Mouse (Mus musculus): ENCODE results near the gene Ndufaf3.

The Ndufaf3 gene

GRCm38 (mm10) chr9:108517931-108518332 lies 49.3 kb downstream of the Ndufaf3 start:
- DNase-seq (ENCODE audit: inconsistent ontology term): no peak

GRCm38 (mm10) chr9:108517253-108517930 lies 49.8 kb downstream of the Ndufaf3 start:
- peak; percentile 93 for DNase-seq (ENCODE audit: inconsistent ontology term)

- peak; percentile 98 for DNase-seq (ENCODE audit: inconsistent ontology term)
These were observed 50.6 kb downstream of the Ndufaf3 start, which contains the start of gene Qrich1 for GRCm38 (mm10) chr9:108516380-108517251. Gene Qrich1 (plus strand): TSS chr9:108516806.
